Mouse (Mus musculus) C2C12 (cell line): Measurements from ENCODE around the gene Cdk5r1.

ENCODE experiments used
- CTCF ChIP-seq: IDR thresholded peaks from one replicate; pipeline ENCODE4 v1.5.1; 2011; ENCODE audit not compliant: control insufficient read depth, insufficient read depth, insufficient read length
- USF1 ChIP-seq: IDR thresholded peaks from one replicate; pipeline ENCODE4 v1.6.1; 2011; ENCODE audit warnings: low read depth, mild to moderate bottlenecking, control low read depth, moderate library complexity

DNA sequence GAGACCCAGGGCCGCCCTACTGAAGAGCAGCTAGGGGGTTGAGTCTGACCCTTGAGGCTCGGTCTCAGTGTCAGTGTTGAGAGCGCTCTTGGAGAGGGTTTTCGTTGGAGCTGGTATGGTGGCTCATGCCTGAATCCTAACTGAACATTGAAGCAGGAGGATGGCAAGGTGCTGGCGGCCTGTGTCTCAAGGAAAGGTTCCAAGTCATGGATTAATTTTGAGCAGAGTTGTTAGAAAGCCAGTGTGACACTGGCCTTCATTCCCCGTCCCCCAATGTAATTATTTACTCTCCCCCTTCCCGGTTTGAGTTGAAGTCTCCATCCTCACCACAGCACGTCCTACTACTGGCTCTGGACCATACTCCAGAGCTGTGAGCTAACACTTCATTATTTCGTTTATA lies 1.3 kb upstream of the Cdk5r1 start:
- no peak for TF ChIP-seq CTCF
- no peak for TF ChIP-seq USF1
